Mouse (Mus musculus) monocyte, adult 5-6 weeks (primary cell): ENCODE measurements around the gene Prkar1a. TPM values are rescaled to one million over a fixed set of nuclear protein-coding genes. Genes with fewer than 3 reads are reported as not detected.

Source experiments
- ATAC-seq: fragments of 153-309, 156-312 bp; replicated peaks from 2 replicates; pipeline ENCODE4 v1.8.0; 2017; ENCODE audit warnings: mild to moderate bottlenecking; ENCODE audit not compliant: low TSS enrichment, insufficient number of reproducible peaks, severe bottlenecking, poor library complexity, low FRiP score
- total RNA-seq: library from RNA; stranded (forward); fragments of 200-1000, 200-491, 200-594 nt; gene quantifications from 3 replicates; pipeline ENCODE4 v1.2.3, GENCODE M21; 2017

Prkar1a gene
- total RNA-seq, 1 experiment from 2014 or later, result 167 TPM

- ATAC-seq, result 0 out of 2 replicates have a peak, but pooled peaks have one; percentile 15
Measured at GRCm38 (mm10) chr11:109670026-109670916, 21.1 kb downstream of the Prkar1a start.

- ATAC-seq, result peak; percentile 56
Measured at GRCm38 (mm10) chr11:109671136-109672020, 22.2 kb downstream of the Prkar1a start.

- no peak for ATAC-seq
Measured at GRCm38 (mm10) chr11:109672021-109672324, 22.8 kb downstream of the Prkar1a start.

DNA sequence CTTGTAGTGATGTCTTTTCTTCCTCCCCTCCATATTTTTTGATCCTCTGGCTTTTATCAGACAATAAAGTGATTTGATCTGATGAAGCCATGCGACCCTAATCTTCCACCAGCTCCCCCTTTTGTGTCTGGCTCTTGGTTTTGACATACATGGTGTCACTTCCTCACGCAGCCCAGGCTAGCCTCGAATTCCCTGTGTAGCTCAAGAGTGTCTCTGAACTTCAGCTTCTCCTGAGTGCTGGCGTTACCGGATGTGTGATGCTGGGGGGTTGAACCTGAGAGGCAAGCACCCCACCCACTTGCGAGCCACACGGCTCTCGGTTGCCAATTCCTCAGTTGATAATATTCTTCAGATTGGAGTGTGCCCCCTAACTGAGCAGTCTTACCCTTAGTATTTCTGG lies 23.2 kb downstream of the Prkar1a start:
- ATAC-seq, result no peak

GRCm38 (mm10) chr11:109672881-109673739 lies 23.9 kb downstream of the Prkar1a start:
- ATAC-seq, result no peak

DNA sequence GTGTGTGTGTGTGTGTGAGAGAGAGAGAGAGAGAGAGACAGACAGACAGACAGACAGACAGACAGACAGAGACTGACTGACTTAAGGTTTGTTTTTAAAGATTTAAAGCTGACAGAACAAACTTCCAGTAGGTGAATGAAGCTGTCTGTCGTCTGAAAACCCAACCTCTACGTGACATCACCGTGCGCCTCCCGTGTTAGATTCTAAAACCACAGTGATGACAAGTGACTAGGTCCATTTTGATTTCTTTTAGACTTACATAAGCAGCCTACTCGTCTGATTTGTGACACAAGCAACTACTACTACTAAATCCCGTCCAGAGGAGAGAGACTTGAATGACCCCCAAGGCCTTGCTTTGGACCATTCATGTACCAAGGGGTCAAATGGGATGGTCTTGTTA lies 24.5 kb downstream of the Prkar1a start:
- ATAC-seq, result no peak

- ATAC-seq, result no peak
Measured at GRCm38 (mm10) chr11:109674542-109674941, 25.3 kb downstream of the Prkar1a start.

- no peak for ATAC-seq
Measured at GRCm38 (mm10) chr11:109675208-109675607, 26.0 kb downstream of the Prkar1a start.

GRCm38 (mm10) chr11:109675771-109676170 lies 26.6 kb downstream of the Prkar1a start:
- no peak for ATAC-seq

GRCm38 (mm10) chr11:109676621-109677373 lies 27.6 kb downstream of the Prkar1a start:
- ATAC-seq, result no peak

- peak; percentile 37; the same call in 1 of the 2 replicates for ATAC-seq
Measured at GRCm38 (mm10) chr11:109678291-109678690, 29.1 kb downstream of the Prkar1a start.

DNA sequence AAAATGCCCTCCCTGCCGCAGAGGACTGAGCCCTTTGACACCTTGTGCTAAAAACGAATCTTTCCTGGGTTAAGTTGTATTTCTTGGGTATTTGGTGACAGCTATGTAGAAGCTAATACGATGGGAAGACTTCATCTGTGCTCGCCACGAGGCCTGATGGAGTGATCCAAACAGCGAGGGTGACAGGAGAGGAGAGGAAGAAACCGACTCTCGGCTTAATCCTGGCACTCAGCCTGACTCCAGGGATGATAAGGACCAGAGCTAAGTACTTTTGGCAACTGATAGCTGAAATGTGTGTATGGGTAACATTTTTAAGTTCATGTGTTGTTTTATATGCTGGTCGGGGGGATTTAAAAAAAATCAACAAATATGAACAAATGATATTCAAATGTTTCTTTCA lies 31.7 kb downstream of the Prkar1a start:
- no peak for ATAC-seq

- no peak for ATAC-seq
Measured at GRCm38 (mm10) chr11:109681556-109681955, 32.4 kb downstream of the Prkar1a start.

DNA sequence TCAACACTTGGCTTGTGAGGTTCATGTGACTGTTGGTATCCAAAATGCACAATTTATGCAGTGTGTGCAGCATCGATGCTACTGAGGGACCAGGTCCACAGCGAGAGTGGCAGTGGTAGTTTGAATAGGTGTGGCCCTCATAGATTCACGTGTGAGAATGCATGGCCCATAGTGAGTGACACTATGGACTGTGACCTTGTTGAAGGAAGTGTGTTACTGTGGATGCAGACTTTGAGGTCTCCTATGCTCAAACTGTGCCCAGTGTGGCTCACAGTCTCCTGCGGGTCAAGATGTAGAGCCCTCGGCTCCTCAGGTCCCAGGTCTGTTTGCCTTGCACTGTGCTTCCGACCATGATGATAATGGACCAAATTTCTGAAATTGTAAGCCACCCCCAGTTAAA lies 33.0 kb downstream of the Prkar1a start:
- ATAC-seq, result no peak

DNA sequence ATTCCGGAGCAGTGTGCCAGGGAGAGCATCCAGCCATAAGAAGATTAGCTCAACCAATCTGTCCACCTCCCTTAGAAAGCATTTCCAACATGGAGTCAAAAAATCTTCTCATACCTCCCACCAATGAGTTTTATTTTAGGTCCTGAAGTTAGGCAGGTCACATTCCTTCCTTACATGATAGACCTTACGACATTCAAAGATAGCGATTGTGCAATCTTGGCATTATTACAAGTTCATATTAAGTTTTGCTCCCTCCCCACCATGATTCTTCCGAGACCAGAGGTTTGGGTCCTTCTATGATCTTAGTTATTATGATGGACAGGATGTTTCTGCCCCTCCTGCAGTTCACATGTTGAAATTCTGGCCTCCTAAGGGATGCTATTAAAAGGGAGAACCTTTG lies 40.3 kb downstream of the Prkar1a start:
- no peak for ATAC-seq

- ATAC-seq, result no peak
Measured at GRCm38 (mm10) chr11:109692737-109693136, 43.5 kb downstream of the Prkar1a start.

GRCm38 (mm10) chr11:109696519-109696918 lies 47.3 kb downstream of the Prkar1a start:
- peak; percentile 60 for ATAC-seq

DNA sequence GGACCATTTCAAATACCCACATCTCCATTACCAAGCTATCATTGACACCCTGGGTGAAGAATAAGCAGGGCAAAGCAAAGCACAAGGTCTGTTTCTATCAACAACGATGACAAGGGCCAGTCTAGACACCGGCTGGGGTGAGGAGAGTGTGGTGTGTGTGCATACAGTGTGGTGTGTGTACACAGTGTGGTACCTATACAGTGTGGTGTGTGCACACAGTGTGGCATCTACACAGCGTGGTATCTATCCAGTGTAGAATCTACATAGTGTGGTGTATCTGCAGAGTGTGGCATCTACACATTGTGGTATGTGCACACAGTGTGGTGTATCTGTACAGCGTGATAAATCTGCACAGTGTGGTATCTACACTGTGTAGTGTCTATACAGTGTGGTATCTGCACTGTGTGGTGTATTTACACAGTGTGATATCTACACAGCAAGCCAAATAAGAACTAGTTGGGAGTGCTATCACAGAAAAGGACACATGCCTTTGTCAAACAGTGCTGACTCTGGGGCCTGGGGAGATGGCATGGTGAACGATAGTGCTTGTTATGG lies 48.0 kb downstream of the Prkar1a start:
- ATAC-seq, result no peak
